Mouse (Mus musculus) intestine, embryonic 15.5 days (tissue): ENCODE results near the gene Mlxip. TPM values are rescaled to one million over a fixed set of nuclear protein-coding genes. Genes with fewer than 3 reads are reported as not detected.

ENCODE experiments used
- ATAC-seq: fragments of 200-750 bp; cut with Nextera tagmentation; 2 replicates; pipeline ENCODE4 v1.8.0; 2017; ENCODE audit warnings: moderate TSS enrichment, moderate library complexity
- H3K27ac ChIP-seq: fragments of 300-500 bp; sonication (generic); 2 replicates; pipeline ENCODE4 v1.5.1; 2015; ENCODE audit warnings: mild to moderate bottlenecking, inconsistent platforms
- H3K27me3 ChIP-seq: fragments of 300-500 bp; sonication (generic); replicated peaks from 2 replicates; pipeline ENCODE4 v1.6.1; 2015; ENCODE audit warnings: inconsistent platforms
- H3K36me3 ChIP-seq: fragments of 300-500 bp; sonication (generic); 2 replicates; pipeline ENCODE4 v1.6.1; 2015; ENCODE audit warnings: inconsistent platforms
- H3K4me1 ChIP-seq: fragments of 300-500 bp; sonication (generic); replicated peaks from 2 replicates; pipeline ENCODE4 v1.6.1; 2015; ENCODE audit warnings: inconsistent platforms
- H3K4me2 ChIP-seq: fragments of 300-500 bp; sonication (generic); replicated peaks from 2 replicates; pipeline ENCODE4 v1.6.1; 2015; ENCODE audit warnings: mild to moderate bottlenecking, inconsistent platforms
- H3K4me3 ChIP-seq: fragments of 300-500 bp; sonication (generic); replicated peaks from 2 replicates; pipeline ENCODE4 v1.5.1; 2015; ENCODE audit warnings: inconsistent platforms
- H3K9ac ChIP-seq: fragments of 300-500 bp; sonication (generic); 2 replicates; pipeline ENCODE4 v1.6.1; 2015; ENCODE audit warnings: inconsistent platforms
- H3K9me3 ChIP-seq: fragments of 300-500 bp; sonication (generic); 2 replicates; pipeline ENCODE4 v1.6.1; 2016; ENCODE audit warnings: inconsistent platforms
- WGBS: fragments of 180-500 bp; shearing (Covaris S2); methylation state at CpG from one replicate; pipeline ENCODE4 v1.1.7; 2015; 5-methylcytosine and 5-hydroxymethylcytosine counted together
- polyA plus RNA-seq: library from polyadenylated mRNA; unstranded; fragments of >200 nt; fragmentation: Nextera tagmentation; extraction: Ambion mirVana; gene quantifications from 2 replicates; pipeline ENCODE4 v1.2.1, GENCODE M21; 2015

The Mlxip gene
- polyA plus RNA-seq, 1 experiment from 2014 or later: 19.2 TPM

DNA sequence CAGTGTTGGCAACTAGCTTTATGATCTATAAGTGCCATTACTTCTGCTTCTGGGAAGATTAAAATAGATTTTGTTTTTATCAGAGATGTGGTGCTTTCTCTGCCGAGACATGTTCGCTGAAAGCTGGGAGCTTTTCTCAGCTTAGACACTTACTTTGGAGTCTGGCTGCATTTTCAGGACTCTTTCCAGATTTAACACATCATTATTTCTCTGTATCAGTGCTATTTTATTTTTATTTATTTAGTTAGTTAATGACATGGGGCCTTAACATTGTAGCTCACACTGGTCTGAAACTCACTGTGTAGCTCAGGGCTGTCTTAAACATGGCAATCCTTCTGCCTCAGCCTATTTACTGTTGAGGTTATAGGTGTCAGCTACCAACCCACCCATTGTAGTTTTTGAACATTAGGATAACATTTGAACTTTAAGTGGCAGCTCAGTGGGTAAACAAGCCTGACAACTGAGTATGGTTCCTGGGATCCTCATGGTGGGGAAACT lies 19.3 kb downstream of the Mlxip start:
- Histone ChIP-seq H3K27me3 (no peaks in the 10 kb centered on the region), H3K4me1 (peaks cover 11% of the 10 kb centered on the region)
- ATAC-seq: no peak

GRCm38 (mm10) chr5:123416149-123416548 lies 21.6 kb downstream of the Mlxip start:
- Histone ChIP-seq H3K4me3 (no peak overlapping the region), H3K27me3 (no peaks in the 10 kb centered on the region), H3K9me3 (no peaks in the 10 kb centered on the region), H3K27ac (no peak overlapping the region), H3K9ac (no peak overlapping the region), H3K36me3 (no peaks in the 10 kb centered on the region), H3K4me1 (peaks cover 16% of the 10 kb centered on the region), H3K4me2 (no peak overlapping the region)
- peak; percentile 83 for ATAC-seq
- 65% methylated on average over 3 of the region's 3 CpGs for WGBS

More for the DNA sequence above, 19.3 kb downstream of the Mlxip start:
- no peaks in the 10 kb centered on the region for H3K36me3 ChIP-seq
- H3K4me2 ChIP-seq: no peak overlapping the region
- no peaks in the 10 kb centered on the region for H3K9me3 ChIP-seq
- no peak overlapping the region for H3K27ac ChIP-seq
- WGBS: 74% methylated on average over 2 of the region's 2 CpGs
- no peak overlapping the region for H3K4me3 ChIP-seq
- H3K9ac ChIP-seq: no peak overlapping the region

GRCm38 (mm10) chr5:123416566-123417518 lies 22.2 kb downstream of the Mlxip start:
- 0 out of 2 replicates have a peak, but pooled peaks have one; percentile 19 for ATAC-seq
- 65% methylated on average over 8 of the region's 8 CpGs for WGBS
- no peak overlapping the region for H3K4me3 ChIP-seq

GRCm38 (mm10) chr5:123423885-123424284 lies 29.3 kb downstream of the Mlxip start:
- WGBS: 61% methylated on average over 2 of the region's 2 CpGs
- no peaks in the 10 kb centered on the region for H3K9me3 ChIP-seq
- H3K4me1 ChIP-seq: 0 out of 2 replicates have a peak, but pooled peaks cover 5% of the 10 kb centered on the region
- ATAC-seq: no peak
- no peak overlapping the region for H3K4me2 ChIP-seq
- no peak overlapping the region for H3K4me3 ChIP-seq
- no peak overlapping the region for H3K27ac ChIP-seq
- H3K27me3 ChIP-seq: no peaks in the 10 kb centered on the region
- no peak overlapping the region for H3K9ac ChIP-seq
- H3K36me3 ChIP-seq: no peaks in the 10 kb centered on the region

More at GRCm38 (mm10) chr5:123416566-123417518, 22.2 kb downstream of the Mlxip start:
- Histone ChIP-seq H3K27me3 (no peaks in the 10 kb centered on the region), H3K9me3 (no peaks in the 10 kb centered on the region), H3K4me2 (no peak overlapping the region), H3K4me1 (peaks cover 16% of the 10 kb centered on the region), H3K9ac (no peak overlapping the region), H3K36me3 (no peaks in the 10 kb centered on the region), H3K27ac (0 out of 2 replicates have a peak overlapping the region, but pooled peaks have one; percentile 17)

DNA sequence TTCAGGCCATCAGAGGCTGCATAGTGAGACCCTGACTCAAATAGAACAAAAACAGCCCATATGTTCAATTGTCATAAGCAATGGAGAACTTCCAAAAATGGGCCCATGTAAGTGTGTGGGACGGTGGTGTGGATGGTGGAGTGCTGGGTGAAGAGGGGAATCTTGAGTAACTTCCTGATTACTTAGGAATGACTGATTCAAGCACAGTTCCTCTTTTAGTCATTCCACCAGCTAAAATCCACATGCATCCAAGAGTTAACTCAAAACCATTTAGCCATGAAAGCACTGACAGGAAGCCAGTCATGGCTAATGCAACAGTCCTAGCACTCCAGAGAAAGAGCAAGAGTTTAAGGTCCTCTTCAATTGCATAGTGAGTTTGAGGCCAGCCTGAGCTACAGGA lies 33.0 kb downstream of the Mlxip start:
- no peak for ATAC-seq
- Histone ChIP-seq H3K4me1 (peaks cover 9% of the 10 kb centered on the region; the same call in 1 of the 2 replicates), H3K9ac (no peak overlapping the region), H3K4me2 (no peak overlapping the region), H3K36me3 (no peaks in the 10 kb centered on the region), H3K9me3 (no peaks in the 10 kb centered on the region), H3K27ac (no peak overlapping the region), H3K4me3 (no peak overlapping the region), H3K27me3 (no peaks in the 10 kb centered on the region)
- WGBS: 85% methylated on average over 1 of the region's 1 CpGs

GRCm38 (mm10) chr5:123431524-123432304 lies 37.1 kb downstream of the Mlxip start:
- Histone ChIP-seq H3K9me3 (no peaks in the 10 kb centered on the region), H3K4me3 (no peak overlapping the region), H3K4me1 (peaks cover 19% of the 10 kb centered on the region), H3K27ac (peak overlapping the region; percentile 32; the same call in 1 of the 2 replicates), H3K36me3 (no peaks in the 10 kb centered on the region), H3K9ac (no peak overlapping the region), H3K4me2 (no peak overlapping the region), H3K27me3 (no peaks in the 10 kb centered on the region)
- no peak for ATAC-seq
- WGBS: 71% methylated on average over 13 of the region's 13 CpGs

DNA sequence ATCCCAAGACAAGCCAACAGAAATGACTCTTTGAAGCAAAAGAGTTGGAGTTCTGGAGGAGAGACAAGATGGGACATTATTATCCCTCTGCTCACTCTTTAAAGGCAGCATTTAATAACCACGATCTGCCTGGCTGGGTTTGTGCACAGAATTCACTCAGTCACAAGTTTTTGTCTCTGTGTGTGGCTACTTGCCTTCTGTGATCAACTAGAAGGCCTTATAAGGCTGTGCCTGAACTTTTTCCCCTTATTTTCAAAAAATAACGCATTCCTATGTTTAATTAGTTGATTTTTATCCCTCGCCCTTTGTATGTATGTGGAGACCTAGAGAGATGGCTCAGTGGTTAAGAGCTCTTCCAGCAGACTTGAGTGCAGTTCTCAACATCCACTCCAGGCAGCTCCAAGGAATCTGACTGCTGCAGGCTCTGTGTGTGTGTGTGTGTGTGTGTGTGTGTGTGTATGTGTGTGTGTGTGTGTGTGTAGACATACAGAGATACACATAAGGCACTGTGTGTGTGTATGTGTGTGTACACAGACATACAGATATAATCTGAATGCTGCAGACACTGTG lies 37.8 kb downstream of the Mlxip start:
- no peak overlapping the region for H3K4me2 ChIP-seq
- no peaks in the 10 kb centered on the region for H3K9me3 ChIP-seq
- no peaks in the 10 kb centered on the region for H3K36me3 ChIP-seq
- H3K27me3 ChIP-seq: no peaks in the 10 kb centered on the region
- WGBS: 72% methylated on average over 3 of the region's 3 CpGs
- no peak overlapping the region for H3K9ac ChIP-seq
- H3K4me1 ChIP-seq: peaks cover 19% of the 10 kb centered on the region
- ATAC-seq: no peak
- no peak overlapping the region for H3K4me3 ChIP-seq
- H3K27ac ChIP-seq: peak overlapping the region; percentile 32; the same call in 1 of the 2 replicates

GRCm38 (mm10) chr5:123436071-123436779 lies 41.6 kb downstream of the Mlxip start:
- H3K27me3 ChIP-seq: no peaks in the 10 kb centered on the region
- H3K4me1 ChIP-seq: peaks cover 22% of the 10 kb centered on the region
- H3K4me3 ChIP-seq: no peak overlapping the region
- 0 out of 2 replicates have a peak, but pooled peaks cover 8% of the 10 kb centered on the region for H3K36me3 ChIP-seq
- H3K27ac ChIP-seq: no peak overlapping the region
- H3K9me3 ChIP-seq: no peaks in the 10 kb centered on the region
- ATAC-seq: no peak
- H3K9ac ChIP-seq: no peak overlapping the region
- WGBS: 56% methylated on average over 8 of the region's 8 CpGs
- H3K4me2 ChIP-seq: no peak overlapping the region

- Histone ChIP-seq H3K36me3 (0 out of 2 replicates have a peak, but pooled peaks cover 8% of the 10 kb centered on the region), H3K27me3 (no peaks in the 10 kb centered on the region), H3K9me3 (no peaks in the 10 kb centered on the region), H3K27ac (no peak overlapping the region), H3K9ac (no peak overlapping the region), H3K4me2 (no peak overlapping the region), H3K4me1 (peaks cover 21% of the 10 kb centered on the region), H3K4me3 (no peak overlapping the region)
- no peak; the same call in 1 of the 2 replicates for ATAC-seq
- WGBS: 38% methylated on average over 4 of the region's 4 CpGs
These were observed 42.2 kb downstream of the Mlxip start for GRCm38 (mm10) chr5:123436780-123437175.

DNA sequence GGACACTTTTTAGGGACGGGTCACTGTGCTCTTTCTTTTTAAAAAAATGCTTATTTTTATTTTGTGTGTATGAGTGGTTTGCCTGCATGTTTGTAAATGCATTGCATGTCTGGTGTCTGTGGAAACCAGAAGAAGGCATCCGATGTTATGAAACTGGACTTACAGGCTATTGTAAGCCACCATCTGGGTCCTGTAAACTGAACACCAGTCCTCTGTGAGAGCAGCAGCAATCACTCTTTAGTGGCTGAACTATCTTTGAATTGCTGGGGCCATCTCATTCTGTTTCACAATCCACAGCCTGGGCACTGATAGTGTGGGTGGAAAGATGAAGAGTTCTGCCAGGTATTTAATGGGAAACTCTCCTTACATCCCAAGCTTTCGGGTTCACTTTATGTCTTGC lies 43.8 kb downstream of the Mlxip start:
- H3K27me3 ChIP-seq: no peaks in the 10 kb centered on the region
- WGBS: 84% methylated on average over 3 of the region's 3 CpGs
- H3K9me3 ChIP-seq: no peaks in the 10 kb centered on the region
- ATAC-seq: no peak
- no peak overlapping the region for H3K4me3 ChIP-seq
- H3K36me3 ChIP-seq: peaks cover 18% of the 10 kb centered on the region; the same call in 1 of the 2 replicates
- H3K27ac ChIP-seq: no peak overlapping the region
- H3K4me2 ChIP-seq: no peak overlapping the region
- no peak overlapping the region for H3K9ac ChIP-seq
- peaks cover 10% of the 10 kb centered on the region for H3K4me1 ChIP-seq

- Histone ChIP-seq H3K4me1 (peaks cover 10% of the 10 kb centered on the region), H3K9ac (no peak overlapping the region), H3K4me3 (no peak overlapping the region), H3K27ac (no peak overlapping the region), H3K36me3 (peaks cover 20% of the 10 kb centered on the region; the same call in 1 of the 2 replicates), H3K9me3 (no peaks in the 10 kb centered on the region), H3K4me2 (no peak overlapping the region), H3K27me3 (no peaks in the 10 kb centered on the region)
- ATAC-seq: no peak
- WGBS: 89% methylated on average over 1 of the region's 1 CpGs
These were observed 44.7 kb downstream of the Mlxip start for GRCm38 (mm10) chr5:123439312-123439711.
